Mouse (Mus musculus) stomach, postnatal 0 days (tissue): ENCODE data around the gene Mtus2. TPM values are rescaled to one million over a fixed set of nuclear protein-coding genes. Genes with fewer than 3 reads are reported as not detected.

Experiments used
- ATAC-seq: fragments of 200-750 bp; cut with Nextera tagmentation; 2 replicates; pipeline ENCODE4 v1.8.0; 2017; ENCODE audit not compliant: low FRiP score, low TSS enrichment
- DNase-seq: peaks from one replicate; pipeline ENCODE4 v3.0.0-alpha.2; 2016; ENCODE audit warnings: low spot score
- H3K27ac ChIP-seq: fragments of 300-500 bp; sonication (generic); replicated peaks from 2 replicates; pipeline ENCODE4 v1.5.1; 2014; ENCODE audit warnings: mild to moderate bottlenecking, control low read depth
- H3K27me3 ChIP-seq: fragments of 300-500 bp; sonication (generic); 2 replicates; pipeline ENCODE4 v1.6.1; 2014; ENCODE audit warnings: low read length; ENCODE audit not compliant: control insufficient read depth, insufficient read depth
- H3K36me3 ChIP-seq: fragments of 300-500 bp; sonication (generic); 2 replicates; pipeline ENCODE4 v1.6.1; 2014; ENCODE audit warnings: low read length, mixed read lengths; ENCODE audit not compliant: control insufficient read depth, insufficient read depth
- H3K4me1 ChIP-seq: fragments of 300-500 bp; sonication (generic); replicated peaks from 2 replicates; pipeline ENCODE4 v1.6.1; 2014; ENCODE audit warnings: antibody characterized with exemption; ENCODE audit not compliant: control insufficient read depth, insufficient read depth
- H3K4me2 ChIP-seq: fragments of 300-500 bp; sonication (generic); replicated peaks from 2 replicates; pipeline ENCODE4 v1.6.1; 2014; ENCODE audit warnings: low read depth, mild to moderate bottlenecking, control low read depth, moderate library complexity
- H3K4me3 ChIP-seq: fragments of 300-500 bp; sonication (generic); 2 replicates; pipeline ENCODE4 v1.5.1; 2014; ENCODE audit warnings: low read depth, low read length, control low read depth
- H3K9ac ChIP-seq: fragments of 300-500 bp; sonication (generic); 2 replicates; pipeline ENCODE4 v1.6.1; 2014; ENCODE audit warnings: mild to moderate bottlenecking, low read length, control low read depth, mixed read lengths
- H3K9me3 ChIP-seq: fragments of 300-500 bp; sonication (generic); 2 replicates; pipeline ENCODE4 v1.6.1; 2016; ENCODE audit warnings: low read length; ENCODE audit not compliant: control insufficient read depth
- CTCF ChIP-seq: IDR thresholded peaks from 2 replicates; pipeline ENCODE4 v1.5.1; 2016; ENCODE audit warnings: antibody characterized with exemption, low read depth, mild to moderate bottlenecking, moderate library complexity
- EP300 ChIP-seq: optimal IDR thresholded peaks from 2 replicates; pipeline ENCODE3; 2016; ENCODE audit warnings: antibody characterized with exemption
- WGBS: fragments of 180-500 bp; shearing (Covaris S2); extraction: QIAGEN DNeasy Blood & Tissue Kit; methylation state at CpG from one replicate; pipeline ENCODE4 v1.1.7; 2014; 5-methylcytosine and 5-hydroxymethylcytosine counted together
- polyA plus RNA-seq: library from polyadenylated mRNA; unstranded; fragments of >200 nt; fragmentation: Nextera tagmentation; extraction: Ambion mirVana; gene quantifications from 2 replicates; pipeline ENCODE4 v1.2.1, GENCODE M21; 2015

The Mtus2 gene
- polyA plus RNA-seq, 1 experiment from 2014 or later, result 12.3 TPM

DNA sequence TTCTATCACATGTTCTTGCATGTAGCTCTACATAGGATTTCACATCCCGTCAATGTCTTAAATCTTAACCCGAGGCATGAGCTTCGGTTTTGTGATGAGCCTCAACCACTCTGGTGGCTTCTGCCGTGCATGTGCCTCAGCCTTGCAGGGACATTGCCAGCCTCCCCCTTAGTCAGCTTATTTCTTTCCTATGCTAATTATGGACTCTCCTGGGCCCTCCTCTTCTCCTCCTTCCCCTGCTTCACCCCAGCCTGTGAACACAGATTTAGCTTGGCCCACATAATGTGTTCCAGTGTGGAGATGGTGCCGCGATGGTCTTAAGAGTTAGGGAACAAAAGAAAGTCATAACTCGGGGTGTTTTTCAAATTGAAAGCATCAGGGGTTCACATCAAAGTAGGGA lies 304.9 kb downstream of the Mtus2 start:
- Histone ChIP-seq H3K9ac (no peak overlapping the region), H3K4me1 (no peaks in the 10 kb centered on the region; the same call in 1 of the 2 replicates), H3K36me3 (no peaks in the 10 kb centered on the region), H3K4me2 (no peak overlapping the region), H3K4me3 (no peak overlapping the region), H3K27ac (no peak overlapping the region), H3K9me3 (no peaks in the 10 kb centered on the region), H3K27me3 (no peaks in the 10 kb centered on the region)
- 81% methylated on average over 7 of the region's 7 CpGs for WGBS
- no peak for ATAC-seq
- no peak for DNase-seq
- no peak for TF ChIP-seq CTCF

- no peaks in the 10 kb centered on the region for H3K27me3 ChIP-seq
- DNase-seq (peak; percentile 59), ATAC-seq (peak; percentile 65)
- H3K9ac ChIP-seq, result peak overlapping the region; percentile 43; the same call in 1 of the 2 replicates
- H3K9me3 ChIP-seq, result no peaks in the 10 kb centered on the region
- peak overlapping the region; percentile 46 for H3K4me3 ChIP-seq
- no peak overlapping the region for H3K27ac ChIP-seq
- no peaks in the 10 kb centered on the region; the same call in 1 of the 2 replicates for H3K4me1 ChIP-seq
- 1% methylated on average over 31 of the region's 32 CpGs for WGBS
- H3K4me2 ChIP-seq, result peak overlapping the region; percentile 68
- TF ChIP-seq EP300 (no peak), CTCF (no peak)
- H3K36me3 ChIP-seq, result no peaks in the 10 kb centered on the region
These were observed 307.9 kb downstream of the Mtus2 start for GRCm38 (mm10) chr5:148264819-148265707.

GRCm38 (mm10) chr5:148266841-148267240 lies 309.7 kb downstream of the Mtus2 start:
- H3K9ac ChIP-seq, result no peak overlapping the region
- no peaks in the 10 kb centered on the region for H3K36me3 ChIP-seq
- H3K4me3 ChIP-seq, result no peak overlapping the region
- TF ChIP-seq EP300 (no peak), CTCF (no peak)
- H3K4me1 ChIP-seq, result no peaks in the 10 kb centered on the region; the same call in 1 of the 2 replicates
- WGBS, result 59% methylated on average over 2 of the region's 2 CpGs
- H3K27me3 ChIP-seq, result no peaks in the 10 kb centered on the region
- H3K4me2 ChIP-seq, result no peak overlapping the region
- no peaks in the 10 kb centered on the region for H3K9me3 ChIP-seq
- H3K27ac ChIP-seq, result no peak overlapping the region
- ATAC-seq (no peak), DNase-seq (no peak)

DNA sequence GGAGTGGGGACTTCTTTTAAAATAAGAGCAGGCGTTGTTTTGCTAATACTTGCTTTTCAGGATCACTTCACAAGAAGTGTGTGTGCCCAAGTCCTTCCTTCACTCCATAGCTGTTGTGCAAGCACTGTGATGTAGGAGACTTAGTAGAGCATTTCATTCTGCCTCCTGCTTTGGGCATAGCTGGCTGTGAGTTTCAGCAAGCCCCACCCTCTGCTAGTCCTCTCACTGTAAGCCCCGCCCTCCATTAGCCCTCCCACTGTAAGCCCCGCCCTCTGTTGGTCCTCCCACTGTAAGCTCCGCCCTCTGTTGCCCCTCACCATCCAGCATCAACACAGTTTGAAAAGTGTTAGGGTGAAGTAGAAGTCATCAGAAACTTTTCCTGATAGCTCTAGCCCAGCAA lies 310.3 kb downstream of the Mtus2 start:
- no peak for ATAC-seq
- H3K9ac ChIP-seq, result no peak overlapping the region
- H3K4me3 ChIP-seq, result no peak overlapping the region
- H3K27ac ChIP-seq, result no peak overlapping the region
- DNase-seq, result no peak
- H3K4me2 ChIP-seq, result no peak overlapping the region
- WGBS, result 50% methylated on average over 4 of the region's 4 CpGs
- no peak for TF ChIP-seq EP300
- TF ChIP-seq CTCF, result no peak
- no peaks in the 10 kb centered on the region; the same call in 1 of the 2 replicates for H3K4me1 ChIP-seq
- no peaks in the 10 kb centered on the region for H3K27me3 ChIP-seq
- H3K9me3 ChIP-seq, result no peaks in the 10 kb centered on the region
- no peaks in the 10 kb centered on the region for H3K36me3 ChIP-seq

DNA sequence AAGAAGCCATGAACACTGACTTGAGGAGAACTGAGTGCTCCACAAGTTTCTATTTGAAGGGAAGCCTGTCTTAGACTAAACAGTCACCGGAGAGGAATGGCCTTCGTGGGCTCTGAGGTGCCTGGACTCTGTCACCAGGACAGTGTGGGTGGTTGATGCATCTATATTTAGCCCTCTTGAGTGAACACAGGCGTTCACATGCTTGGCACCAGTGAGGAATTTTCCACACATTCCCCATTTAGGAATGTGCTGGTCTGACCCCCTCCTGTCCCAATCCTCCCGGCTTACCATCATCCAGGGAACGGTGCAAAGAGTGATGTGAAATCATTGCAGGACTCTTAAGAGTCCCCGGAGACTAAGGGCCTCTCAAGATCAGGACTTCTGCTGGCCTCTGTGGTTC lies 314.9 kb downstream of the Mtus2 start:
- no peak overlapping the region for H3K9ac ChIP-seq
- no peaks in the 10 kb centered on the region for H3K4me1 ChIP-seq
- ATAC-seq (peak; percentile 79; the same call in 1 of the 2 replicates), DNase-seq (peak; percentile 21)
- whole genome bisulfite sequencing, result 46% methylated on average over 6 of the region's 6 CpGs
- TF ChIP-seq CTCF, result no peak
- no peak for TF ChIP-seq EP300
- H3K36me3 ChIP-seq, result no peaks in the 10 kb centered on the region
- H3K27ac ChIP-seq, result no peak overlapping the region
- no peaks in the 10 kb centered on the region for H3K27me3 ChIP-seq
- H3K9me3 ChIP-seq, result no peaks in the 10 kb centered on the region
- no peak overlapping the region for H3K4me3 ChIP-seq
- H3K4me2 ChIP-seq, result no peak overlapping the region

- Histone ChIP-seq H3K27me3 (no peaks in the 10 kb centered on the region), H3K9me3 (no peaks in the 10 kb centered on the region), H3K4me2 (no peak overlapping the region), H3K4me1 (no peaks in the 10 kb centered on the region), H3K36me3 (no peaks in the 10 kb centered on the region), H3K4me3 (no peak overlapping the region), H3K27ac (no peak overlapping the region), H3K9ac (no peak overlapping the region)
- ATAC-seq (no peak), DNase-seq (no peak)
- 79% methylated on average over 6 of the region's 6 CpGs for WGBS
- no peak for TF ChIP-seq EP300
- no peak for TF ChIP-seq CTCF
These were observed 315.7 kb downstream of the Mtus2 start for GRCm38 (mm10) chr5:148272771-148273170.
